Mouse (Mus musculus) B cell, adult 2 months (primary cell): ENCODE data around the gene Olfr95.
"Not testable (repeated sequence)": the region's sequence is repeated elsewhere in the genome, so short reads cannot be mapped to it uniquely, and the experiment has no call there.

ENCODE experiments used
- DNase-seq, 2 experiments: peaks; one replicate each; pipeline ENCODE4 v3.0.0; 2022

The Olfr95 gene

DNA sequence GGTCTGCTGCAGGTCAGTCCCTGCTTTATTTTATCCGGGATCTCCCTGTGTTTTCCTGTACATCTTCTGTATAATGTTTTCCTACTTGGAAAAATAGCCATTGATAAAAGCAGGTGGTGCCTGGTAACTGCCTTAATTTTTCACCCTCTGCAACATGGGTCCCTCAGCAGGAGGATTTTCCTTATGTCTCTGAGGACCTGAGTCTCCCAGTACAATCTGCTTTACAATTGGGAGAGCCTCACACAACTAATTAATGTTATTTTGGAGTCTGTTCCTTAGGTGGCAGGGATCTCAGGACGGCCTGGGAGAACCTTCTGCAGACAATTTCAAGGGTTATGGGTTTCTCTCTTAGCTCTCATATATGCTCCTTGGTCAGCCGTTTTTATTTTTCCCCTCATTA, at the start of gene Olfr95:
Gene Olfr95, minus strand, starts transcription at position 101 of the 400 bp plus-strand sequence.
- DNase-seq = no peak

- DNase-seq = peak; percentile 69 to 71
These were observed 37.6 kb upstream of the Olfr95 start for GRCm38 (mm10) chr17:37250544-37250943.

- DNase-seq = no peak
These were observed 36.5 kb upstream of the Olfr95 start for GRCm38 (mm10) chr17:37249460-37249859.

DNA sequence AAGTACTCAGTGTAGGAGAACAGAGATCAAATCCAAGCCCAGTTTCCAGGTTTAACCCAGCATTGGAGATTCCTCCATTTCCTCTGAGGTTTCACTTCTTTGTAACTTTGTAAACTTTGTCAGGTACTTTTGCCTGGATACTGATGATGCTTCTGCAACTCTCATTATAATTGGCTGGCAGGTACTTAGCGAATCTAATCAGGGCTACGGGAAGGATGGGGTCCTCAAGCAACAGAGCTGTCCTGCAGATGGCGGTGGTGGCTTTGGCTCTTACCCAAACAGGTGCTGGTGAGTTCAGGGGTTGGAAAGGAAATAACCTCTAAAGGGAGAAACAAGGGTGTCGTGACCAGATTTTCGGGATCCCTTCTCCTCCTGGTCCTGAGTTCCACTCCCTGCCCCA, 33.8 kb upstream of the Olfr95 start:
- peak; percentile 79 to 85 for DNase-seq

- no peak for DNase-seq
These were observed 29.3 kb upstream of the Olfr95 start for GRCm38 (mm10) chr17:37242198-37242597.

GRCm38 (mm10) chr17:37237230-37237629, 24.3 kb upstream of the Olfr95 start, which contains the start of gene Olfr97:
Gene Olfr97 (minus strand): TSS chr17:37237330.
- DNase-seq = not testable (repeated sequence)

DNA sequence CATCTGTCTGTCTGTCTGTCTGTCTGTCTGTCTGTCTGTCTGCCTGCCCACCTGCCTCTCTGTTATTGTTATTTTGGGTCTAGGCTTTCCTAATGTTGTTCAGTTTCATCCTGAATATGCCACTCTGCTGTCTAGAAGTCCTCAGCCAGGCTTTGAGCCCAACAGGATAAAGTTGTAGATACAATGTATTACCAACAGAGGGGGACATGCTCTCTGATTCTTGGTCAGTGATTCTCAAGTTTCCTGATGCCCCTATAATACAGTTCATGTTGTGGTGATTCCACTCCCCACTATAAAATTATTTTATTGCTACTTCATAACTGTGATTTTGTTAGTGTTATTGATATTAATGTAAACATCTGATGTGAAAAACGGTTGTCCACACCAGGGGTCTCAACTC, 9.0 kb upstream of the Olfr95 start:
- no peak for DNase-seq

DNA sequence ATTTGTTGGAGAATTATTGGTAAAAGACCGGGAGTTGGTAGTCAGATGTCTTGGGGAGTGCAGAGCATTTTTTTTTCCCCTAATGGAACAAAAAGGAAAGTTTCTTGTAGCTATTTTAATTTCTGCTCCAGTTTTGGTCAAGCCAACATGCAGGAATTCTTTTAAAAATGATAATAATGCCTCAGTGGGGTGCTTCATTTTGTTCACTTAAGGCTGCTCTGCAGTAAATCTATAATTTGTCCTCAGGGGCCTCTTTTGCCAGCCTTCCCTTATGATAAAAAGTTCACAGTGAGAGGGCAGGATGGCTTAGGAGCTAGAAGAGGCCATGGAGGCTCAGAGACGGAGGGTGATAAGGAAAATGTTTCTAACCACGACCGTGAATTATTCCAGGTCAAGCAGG, 6.9 kb upstream of the Olfr95 start, which contains the start of gene Olfr96:
Gene Olfr96, plus strand, starts transcription at position 301 of the 400 bp plus-strand sequence.
- DNase-seq = no peak

- DNase-seq = no peak
These were observed 5.6 kb upstream of the Olfr95 start for GRCm38 (mm10) chr17:37218486-37218885.

GRCm38 (mm10) chr17:37210884-37211768, 1.8 kb downstream of the Olfr95 start:
- DNase-seq = no peak

GRCm38 (mm10) chr17:37203917-37204236, 9.0 kb downstream of the Olfr95 start:
- no peak for DNase-seq

DNA sequence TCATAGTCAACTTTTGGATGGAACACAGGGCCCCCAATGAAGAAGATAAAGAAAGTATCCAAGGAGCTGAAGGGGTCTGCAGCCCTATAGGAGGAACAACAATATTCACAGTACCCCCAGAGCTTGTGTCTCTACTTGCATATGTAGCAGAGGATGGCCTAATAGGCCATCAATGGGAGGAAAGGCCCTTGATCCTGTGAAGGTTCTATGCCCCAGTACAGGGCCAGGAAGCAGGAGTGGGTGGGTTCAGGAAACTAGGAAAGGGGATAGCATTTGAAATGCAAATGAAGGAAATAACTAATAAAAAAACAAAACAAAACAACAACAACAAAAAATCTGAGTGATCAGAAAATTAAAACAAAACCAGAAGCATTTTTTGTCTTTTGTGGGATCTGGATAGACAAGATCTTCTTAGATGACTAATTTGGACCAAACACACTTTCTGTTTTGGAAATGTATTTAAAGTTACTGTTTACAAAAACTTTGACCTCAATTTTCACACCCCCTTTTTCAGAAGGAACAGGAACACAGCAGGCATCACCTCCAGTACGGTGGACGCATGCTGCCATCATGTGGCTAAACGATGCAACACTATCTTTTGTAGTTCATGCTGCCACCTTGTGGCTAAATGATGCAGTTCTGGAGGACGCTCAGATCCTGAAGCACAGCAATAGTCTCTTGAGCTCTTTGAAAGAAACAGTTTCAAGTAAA, 9.6 kb downstream of the Olfr95 start:
- DNase-seq = peak; percentile 74 to 75

DNA sequence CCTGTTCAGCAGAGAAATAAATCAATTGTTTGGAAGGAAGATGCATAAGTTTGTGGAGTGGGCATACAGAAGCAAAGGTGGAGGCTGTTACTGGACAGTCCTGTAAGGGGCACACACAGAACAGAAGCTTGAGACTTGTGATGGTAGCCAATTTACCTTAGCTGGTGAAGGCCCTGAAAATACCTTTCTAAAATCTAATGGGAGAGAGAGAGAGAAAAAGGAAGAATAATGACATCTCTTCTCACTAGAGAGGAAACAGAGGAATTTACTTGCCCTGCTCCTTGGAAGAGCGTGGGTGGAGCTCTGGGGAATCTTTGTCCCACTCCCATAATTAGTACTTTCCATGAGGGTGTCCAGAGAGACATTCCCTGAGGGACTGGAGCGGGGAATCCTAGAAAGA, 12.0 kb downstream of the Olfr95 start, which contains the start of gene Olfr94:
Gene Olfr94, minus strand, starts transcription at position 101 of the 400 bp plus-strand sequence.
- no peak for DNase-seq

GRCm38 (mm10) chr17:37196845-37197724, 15.8 kb downstream of the Olfr95 start:
- no peak for DNase-seq

DNA sequence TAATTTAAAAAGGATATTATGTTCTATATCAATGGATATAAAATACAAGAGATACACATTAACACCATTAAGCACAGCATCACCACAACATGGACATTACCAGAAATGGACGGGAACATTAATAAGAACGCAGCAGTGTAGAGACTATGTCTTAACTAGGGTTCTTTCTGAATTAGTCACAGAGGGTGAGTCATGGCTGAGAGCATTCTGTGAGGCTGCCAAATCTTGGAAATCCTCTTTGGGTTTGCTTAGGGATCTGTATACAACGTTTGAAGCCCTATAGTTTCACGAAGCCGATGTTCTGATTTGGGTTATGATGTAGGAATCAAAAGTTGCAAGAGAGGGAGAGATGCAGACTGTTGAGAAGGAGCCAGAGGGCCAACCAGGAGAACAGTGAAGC, 18.1 kb downstream of the Olfr95 start:
- DNase-seq = no peak

- DNase-seq = no peak
These were observed 19.3 kb downstream of the Olfr95 start, which contains the start of gene Ubd for GRCm38 (mm10) chr17:37193656-37194055. Gene Ubd (plus strand): TSS chr17:37193892.

- DNase-seq = no peak
These were observed 19.9 kb downstream of the Olfr95 start for GRCm38 (mm10) chr17:37193032-37193431.

DNA sequence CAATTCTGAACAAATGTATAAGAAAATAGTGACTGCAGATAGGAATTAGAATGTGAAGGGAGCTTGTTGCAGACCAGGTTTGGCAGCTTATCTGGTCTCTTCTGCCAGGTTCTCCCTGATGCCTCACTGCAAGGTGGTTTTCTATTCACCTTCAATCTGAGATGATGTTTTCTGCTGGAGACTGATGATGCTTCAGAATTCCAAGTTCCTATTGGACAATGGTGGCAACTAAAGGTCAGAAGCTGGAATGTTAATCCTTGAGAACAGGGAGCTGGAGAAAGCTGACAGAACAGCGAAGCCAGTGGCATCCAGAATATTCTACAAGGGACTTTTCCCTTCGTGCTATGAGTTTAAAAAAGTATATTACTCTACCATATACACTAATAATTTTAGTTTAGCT, 22.2 kb downstream of the Olfr95 start:
- no peak for DNase-seq

GRCm38 (mm10) chr17:37185474-37185873, 27.4 kb downstream of the Olfr95 start:
- no peak for DNase-seq

GRCm38 (mm10) chr17:37161394-37161793, 51.5 kb downstream of the Olfr95 start, which contains the start of gene Olfr93:
Gene Olfr93 (minus strand): TSS chr17:37161494.
- DNase-seq = no peak
